Mouse (Mus musculus) urinary bladder, postnatal 14 days (tissue): ENCODE measurements at regions not wholly inside any gene's neighbourhood (a gene's known extent, or its start where the extent isn't known, plus 50 kb on each side); places are given as distances from the start of the nearest gene placed in this dataset.

Experiments used
- DNase-seq: peaks from one replicate; pipeline ENCODE4 v3.0.0; 2021; ENCODE audit warnings: low spot score

DNA sequence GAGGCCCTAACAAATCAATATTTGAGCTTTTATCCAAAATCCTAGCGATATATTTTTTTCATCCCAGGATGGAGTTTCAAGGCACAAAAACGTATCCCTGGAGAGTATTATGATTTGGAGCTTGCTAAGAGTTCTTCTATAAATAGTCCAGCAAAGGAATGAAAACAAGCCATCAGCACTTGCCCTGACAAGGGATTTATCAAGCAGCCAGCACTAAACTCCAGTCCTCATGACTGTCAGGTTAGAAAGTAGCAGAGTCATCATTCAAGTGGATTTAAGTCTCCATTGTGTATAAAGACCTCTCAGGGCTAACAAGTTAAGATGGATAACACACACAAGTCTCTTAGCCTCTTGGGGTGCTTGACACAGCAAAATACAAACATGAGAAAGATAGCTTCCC lies 148.6 kb upstream of the Ust start:
- no peak for DNase-seq

DNA sequence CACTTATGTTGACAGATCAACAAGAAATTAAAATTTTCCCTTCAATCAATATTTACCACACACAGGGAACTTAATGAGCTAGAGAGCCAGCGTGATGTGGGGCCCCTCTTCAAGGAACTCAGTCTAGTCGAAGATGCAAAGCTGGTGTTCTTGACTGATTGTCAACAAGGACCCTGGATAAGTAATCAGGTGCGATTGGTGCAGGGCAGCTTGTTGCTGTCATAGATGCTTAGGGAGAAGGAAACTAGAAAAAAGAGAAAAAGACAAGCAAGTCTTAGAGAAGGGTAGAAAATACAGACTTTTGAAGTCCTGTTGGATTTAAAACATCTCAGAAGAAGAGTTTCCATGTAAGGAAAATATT lies 140.3 kb upstream of the Ust start:
- no peak for DNase-seq

DNA sequence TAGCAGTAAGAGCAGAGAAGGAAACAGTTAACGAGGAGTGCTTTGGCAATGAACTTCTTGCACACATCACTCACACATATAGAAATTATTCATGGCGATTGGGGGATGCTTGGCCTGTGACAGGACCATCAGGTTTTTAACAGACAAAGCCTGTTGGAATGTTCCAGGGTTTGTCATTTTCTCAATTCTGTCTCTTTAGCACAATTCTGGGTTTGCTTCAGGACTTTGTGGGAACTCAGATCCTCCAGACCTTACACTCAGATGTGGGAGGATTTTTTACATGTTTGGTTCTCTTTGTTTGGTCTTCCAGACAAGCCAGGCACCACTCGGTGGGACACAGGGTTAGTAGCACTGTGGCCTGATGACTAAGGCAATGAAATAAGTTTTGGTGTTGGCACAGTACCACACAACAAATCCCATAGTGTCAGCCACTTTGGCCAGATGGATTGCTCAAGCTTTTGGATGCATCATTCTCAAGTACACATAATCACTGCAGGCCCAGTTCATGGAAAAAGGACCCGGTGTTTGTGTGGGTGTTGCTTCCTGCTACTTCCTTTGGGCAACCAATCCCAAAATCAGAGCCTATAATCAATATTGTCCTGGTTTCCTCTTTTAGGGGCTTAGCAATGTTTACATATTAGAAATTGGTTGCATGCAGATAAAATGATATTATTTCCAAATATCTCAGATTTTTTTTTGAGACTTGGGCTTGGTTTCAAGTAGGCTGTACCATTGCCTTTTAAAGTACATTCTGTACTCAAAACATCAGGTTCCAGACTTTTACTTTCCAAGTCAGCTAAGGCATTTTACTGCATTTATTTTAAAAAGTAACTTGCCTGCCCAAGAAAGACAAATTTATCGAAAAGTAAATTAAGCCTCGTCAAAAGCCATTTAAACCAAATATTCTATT lies 139.7 kb upstream of the Ust start:
- DNase-seq, result peak; percentile 42

DNA sequence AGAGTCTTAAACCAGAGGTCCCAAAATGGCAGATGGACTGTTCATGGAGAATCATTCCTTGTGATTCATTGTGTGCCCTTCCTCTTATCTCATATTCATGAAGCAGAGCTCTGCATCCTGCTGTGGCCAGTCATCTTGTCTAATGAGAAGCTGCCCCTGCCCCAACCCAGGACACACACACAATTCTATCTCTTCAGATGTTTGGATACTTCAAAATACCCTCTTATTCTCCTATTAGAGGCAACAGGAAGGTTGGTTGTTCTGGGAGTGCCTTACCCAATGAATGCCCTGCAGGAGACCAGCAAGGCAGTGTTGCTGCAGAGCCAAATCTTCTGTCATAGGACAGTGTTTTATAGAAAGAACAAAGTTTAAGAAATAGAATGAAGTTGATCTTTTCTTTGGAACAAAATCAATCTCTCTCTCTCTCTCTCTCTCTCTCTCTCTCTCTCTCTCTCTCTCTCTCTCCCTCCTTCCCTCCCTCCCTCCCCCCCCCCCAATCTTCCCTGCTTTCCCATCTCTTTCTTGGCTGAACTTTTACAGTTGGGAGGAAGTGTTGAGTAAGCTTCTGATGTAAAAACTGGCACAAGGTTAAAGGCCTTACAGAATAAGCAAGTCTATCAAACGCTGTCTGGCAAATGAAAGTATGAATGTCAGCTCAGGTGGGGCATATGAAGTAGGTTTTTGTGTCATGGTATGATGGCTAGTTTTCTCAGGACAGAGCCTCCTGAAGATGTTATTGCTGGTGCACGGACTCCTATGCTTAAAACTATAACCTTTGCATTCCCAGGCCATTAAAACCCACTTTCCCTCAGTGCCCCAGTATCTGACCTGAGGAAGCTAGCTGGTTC lies 138.8 kb upstream of the Ust start:
- no peak for DNase-seq

DNA sequence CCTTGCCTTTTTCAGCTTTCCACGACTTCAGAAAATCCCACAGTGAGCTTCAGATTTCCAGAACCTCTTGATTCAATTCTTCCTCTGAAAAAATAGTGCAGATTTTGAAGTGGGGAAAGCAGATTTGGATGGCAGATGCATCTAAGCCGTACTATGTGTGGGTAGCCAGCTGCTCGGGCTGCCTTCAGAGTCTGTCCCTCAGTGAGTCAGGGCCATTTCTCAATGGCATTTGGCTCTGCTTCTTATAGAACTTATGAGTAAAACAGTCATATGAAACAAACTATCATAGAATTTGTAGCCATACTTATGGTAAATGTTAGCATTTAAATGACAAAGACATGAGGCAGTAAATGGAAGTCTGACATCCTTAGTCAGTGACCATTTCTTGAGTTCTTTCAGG lies 135.0 kb upstream of the Ust start:
- no peak for DNase-seq

DNA sequence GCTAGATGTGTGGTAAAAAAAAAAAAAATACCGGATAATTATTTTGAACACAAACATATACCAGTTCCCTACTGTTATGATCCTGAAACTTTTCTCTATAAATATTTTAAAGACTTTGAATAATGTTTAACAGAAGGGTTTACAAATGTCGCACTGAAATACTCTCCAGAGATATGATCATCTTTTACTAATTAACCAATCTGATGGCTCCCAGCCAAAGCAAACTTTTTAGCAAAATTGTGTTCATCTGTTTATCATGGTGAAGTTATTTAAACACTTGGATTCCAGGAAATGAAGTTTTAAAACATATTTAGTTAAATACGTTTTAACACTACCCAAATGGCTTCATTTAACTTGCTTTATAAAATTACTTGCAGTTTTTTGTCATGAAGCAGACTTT lies 123.6 kb upstream of the Ust start:
- DNase-seq, result no peak

DNA sequence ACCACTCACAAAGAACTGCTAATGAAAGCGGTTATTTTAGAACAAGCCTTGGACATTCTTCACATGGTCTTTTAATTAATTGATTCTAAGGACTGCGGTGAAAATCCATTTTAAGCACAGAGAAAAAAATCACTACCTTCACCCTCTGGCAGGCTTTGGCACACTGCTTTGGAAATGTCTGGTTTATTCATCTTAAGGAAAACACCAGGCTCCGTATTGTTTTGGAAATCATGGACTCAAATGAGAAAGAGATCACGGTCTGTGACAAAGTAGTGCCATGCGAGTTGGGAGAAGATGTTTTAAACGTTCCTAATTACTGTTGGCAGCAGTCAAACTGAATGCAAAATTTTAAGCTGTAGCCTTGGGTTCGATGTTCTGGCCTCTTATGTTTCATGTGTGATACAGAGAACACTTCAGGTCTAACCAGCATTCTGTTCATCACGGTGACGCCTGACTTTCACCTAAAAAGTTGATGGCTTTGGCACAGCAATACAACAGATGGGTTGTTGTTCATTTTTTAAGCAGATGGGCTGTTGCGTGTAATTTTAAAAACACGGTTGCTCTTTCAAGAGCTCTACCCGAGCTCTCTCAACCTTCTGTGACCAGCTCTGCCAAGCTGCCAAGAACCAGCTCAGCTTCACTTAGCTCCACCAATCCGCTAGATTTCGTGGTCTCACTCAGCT lies 105.7 kb upstream of the Ust start:
- DNase-seq, result no peak

DNA sequence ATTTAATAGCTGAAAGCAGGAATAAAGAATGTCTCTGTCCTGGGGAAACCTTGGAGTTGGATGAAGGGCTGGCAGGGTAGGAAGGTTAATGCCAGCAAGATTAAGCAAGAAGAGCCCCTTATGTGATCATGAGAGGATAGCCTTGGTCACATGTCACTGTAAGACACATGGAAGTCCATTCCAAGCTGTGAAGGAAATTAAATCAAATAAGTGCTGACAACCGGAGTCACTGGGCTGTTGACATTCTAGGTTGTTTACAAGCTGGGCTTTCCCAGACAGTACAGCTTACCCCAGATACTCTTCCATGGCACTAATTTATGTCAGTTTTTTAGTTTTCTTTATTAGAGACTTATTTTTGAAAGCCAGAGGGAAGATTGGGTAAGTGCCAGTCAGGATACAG lies 100.1 kb upstream of the Ust start:
- DNase-seq, result no peak

DNA sequence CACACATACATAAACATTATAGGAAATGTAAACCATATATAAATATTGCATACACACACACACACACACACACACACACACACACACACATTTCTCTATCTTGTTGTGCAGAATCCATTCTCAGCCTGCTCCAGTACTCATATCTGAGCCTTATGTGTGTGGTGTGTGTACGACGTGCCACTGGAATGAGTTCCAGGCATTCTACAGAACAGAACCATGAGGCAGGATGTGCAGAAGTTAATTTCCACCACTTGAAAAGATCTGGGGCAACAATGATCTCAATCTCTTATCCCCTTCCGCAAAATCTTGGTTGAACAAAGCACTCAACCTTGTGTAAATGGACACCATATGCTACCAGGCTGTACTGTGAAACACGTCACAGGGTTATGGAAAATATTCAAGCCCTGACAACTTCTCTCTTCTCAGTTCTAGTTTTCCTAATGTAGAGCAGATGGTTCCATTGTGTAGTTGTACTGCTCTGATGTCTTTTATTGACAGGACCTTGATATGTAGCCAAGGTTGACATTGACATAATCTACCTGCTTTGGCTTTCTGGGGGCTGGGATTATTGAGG lies 96.9 kb upstream of the Ust start:
- no peak for DNase-seq

DNA sequence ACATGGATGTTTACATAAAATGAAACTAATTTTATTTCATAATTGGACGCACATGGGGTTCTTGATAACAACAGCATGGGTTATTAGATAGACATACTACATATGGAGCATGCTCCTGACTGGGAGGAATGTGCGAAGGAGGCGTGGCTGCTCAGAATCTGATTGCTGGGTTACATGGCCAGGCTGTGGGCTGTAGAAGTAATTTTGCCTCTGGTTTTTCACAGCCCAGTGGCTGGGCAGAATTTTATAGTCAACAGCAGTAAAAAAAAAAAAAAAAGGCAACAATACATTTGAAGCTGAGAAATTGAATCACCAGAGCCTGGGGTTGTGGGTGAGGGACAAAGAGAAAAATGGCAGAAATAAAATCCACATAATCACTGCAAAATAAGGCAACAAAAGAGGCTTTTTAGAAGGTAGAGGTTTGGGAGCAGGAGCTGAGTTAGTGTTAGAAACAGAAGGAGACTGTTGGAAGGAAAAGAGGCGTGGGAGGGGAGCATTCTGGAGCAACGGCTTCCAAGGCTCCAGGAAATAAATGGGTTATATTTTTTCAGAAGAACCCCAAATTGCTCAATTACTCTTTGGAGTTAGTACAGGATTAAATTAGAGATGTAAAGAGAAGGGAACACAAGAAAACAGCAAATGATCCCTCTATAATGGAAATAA lies 71.4 kb upstream of the Ust start:
- no peak for DNase-seq

DNA sequence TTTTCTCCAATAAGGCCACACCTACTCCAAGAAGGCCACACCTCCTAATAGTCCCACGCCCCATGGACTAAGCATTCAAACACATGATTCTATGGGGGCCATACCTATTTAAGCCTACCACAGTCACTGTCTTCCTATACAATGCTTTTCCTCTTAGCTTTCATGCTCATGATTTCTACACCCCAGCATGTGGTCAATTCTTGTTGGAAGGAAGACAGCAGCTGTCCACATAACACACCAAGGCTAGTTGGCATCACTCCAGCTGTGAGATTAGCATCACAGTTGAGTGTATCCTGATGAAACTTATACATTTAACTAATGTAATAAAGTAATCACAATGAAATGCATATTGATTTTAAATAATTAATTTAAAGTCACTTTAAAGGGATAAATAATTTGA lies 70.5 kb upstream of the Ust start:
- no peak for DNase-seq

DNA sequence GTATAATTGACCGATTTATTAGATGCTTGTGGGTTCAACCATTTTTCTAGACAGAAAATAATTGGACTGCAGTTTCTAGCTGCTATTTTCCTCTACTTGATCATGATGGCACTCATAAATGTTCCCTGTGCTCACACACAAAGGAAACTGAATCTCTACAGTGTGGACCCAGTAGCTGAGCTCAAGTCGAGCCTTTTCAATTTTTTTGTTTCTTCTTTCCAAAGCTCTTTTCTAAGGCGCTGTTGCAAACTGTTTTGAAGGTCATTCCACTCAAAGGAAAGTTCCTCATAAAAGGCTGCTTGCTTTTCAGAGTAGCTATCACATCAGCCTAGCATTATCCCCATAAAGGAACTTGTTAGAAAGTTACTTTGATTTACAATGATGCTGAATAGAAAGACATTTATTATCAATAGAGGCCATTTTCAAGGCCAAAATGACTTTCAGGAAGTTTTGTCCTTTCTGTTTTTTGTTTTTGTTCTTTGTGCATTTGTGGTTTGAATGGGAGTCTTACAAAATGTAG lies 65.8 kb upstream of the Ust start:
- no peak for DNase-seq

DNA sequence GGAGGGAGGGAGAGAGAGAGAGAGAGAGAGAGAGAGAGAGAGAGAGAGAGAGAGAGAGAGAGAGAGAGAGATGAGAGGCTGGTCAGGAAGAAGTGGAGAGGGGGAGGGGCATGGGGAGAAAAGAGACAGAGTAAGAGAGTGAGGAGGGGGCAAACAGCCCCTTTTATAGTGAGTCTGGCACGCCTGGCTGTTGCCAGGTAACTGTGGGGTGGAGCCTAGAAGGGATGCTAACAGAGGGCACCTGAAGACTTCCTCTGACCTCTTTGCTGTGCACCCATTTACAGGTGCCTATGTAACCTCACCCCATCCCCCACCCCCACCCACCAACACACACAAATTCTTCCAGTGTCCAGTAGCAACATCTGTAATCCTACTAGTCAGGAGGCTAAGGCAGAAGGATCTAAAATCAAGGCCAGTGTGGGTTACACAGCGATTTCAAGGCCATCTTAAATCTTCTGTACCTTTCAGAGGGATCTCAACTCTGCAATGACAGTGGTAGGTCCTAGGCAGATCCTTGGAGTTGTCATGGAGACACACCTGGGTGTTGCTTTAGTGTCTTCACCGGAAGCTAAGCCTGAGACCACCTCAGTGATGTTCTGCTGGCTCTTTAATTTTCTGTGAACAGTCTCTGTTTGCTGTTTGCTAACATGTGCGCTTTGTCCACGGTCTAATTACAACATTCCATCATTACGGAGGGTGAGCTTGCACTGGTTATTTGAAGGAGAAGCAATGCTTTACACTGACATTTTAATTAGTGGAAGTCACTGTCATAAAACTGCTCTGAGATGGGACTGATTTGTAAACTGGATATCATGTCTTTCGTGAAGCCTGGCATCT lies 65.1 kb upstream of the Ust start:
- DNase-seq, result no peak

DNA sequence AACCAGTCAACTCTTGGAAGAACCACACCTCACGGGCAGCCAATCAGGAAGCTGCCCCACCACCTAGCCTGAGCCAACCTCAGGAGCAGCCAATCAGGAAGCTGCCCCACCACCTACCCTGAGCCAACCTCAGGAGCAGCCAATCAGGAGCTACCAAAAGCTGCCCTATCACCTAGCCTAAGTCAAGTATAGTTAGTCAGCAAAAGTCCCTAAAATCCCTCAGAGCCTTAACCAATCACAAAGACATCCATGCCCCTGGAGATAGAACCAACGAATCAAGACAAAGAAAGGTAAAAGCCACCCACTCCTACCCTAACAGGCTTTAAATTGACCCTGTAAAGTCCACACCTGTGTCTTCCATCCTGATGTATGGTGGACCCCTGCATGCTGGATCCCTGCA lies 61.7 kb upstream of the Ust start:
- DNase-seq, result no peak

DNA sequence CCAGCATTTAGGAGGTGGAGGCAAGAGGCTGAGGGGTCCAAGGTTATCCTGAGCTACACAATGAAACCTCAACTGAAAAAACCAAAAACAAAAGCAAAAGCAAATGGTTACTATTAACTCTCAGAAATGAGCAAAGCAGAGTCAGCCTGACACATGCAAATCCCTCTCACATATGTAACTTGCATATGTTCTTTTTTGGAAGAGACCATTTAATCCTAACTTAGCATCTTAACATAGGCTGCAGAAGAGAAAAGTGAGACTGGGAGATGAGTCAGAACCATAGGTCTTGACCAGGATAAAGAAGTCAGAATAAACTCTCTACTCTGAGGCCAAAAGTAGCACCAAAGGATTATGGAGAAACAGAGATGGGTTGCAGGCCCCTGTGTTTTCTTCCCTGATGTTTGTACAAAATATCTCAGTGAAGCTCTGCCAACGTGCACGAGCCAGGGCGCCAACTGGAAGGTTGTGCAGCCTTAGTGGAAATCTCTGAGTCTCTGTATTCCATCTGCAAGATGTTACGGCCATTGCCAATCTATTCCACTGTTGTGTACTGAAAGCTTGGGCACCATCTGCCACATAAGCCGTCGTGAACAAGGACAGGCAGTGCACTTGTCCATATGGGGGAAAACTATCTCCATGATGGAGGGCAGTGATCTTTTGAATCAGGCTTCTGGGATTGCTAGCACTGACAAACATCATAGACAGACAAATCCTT lies 59.2 kb upstream of the Ust start:
- no peak for DNase-seq
